Mouse (Mus musculus): ENCODE data around the gene Sftpd. TPM values are rescaled to one million over a fixed set of nuclear protein-coding genes. Genes with fewer than 3 reads are reported as not detected.

Gene Sftpd
- polyA plus RNA-seq, 1 experiment from 2014 or later = not detected

DNA sequence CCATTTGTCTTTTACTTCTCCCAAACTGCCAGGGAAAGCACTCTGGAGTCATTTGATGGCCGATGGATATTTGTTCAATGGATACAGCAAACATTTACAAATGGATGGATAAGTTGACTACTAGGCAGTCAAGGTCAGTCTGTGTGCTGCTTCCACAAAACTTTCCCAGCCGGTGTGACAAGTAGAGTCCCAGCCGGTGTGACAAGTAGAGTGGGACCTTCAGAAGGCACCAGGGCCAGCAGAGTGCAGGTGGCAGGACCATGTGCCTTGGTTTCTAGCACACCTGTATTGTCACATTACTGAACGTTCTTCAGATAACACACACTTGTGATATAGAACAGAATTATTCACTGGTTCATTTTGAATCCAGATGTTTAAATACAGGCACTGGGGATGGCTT, 24.9 kb downstream of the Sftpd start:
- 86% methylated on average over 4 of the region's 4 CpGs for WGBS
- no peaks in the 10 kb centered on the region for H3K36me3 ChIP-seq (ENCODE audit: control insufficient read depth, insufficient read depth, low read length)
- no peaks in the 10 kb centered on the region for H3K27me3 ChIP-seq (ENCODE audit: control insufficient read depth, insufficient read depth, low read length)
- H3K27ac ChIP-seq (ENCODE audit: low read depth, low read length) = no peak overlapping the region
- no peak overlapping the region for H3K4me3 ChIP-seq (ENCODE audit: low read depth, low read length)
- H3K4me2 ChIP-seq (ENCODE audit: low read depth) = no peak overlapping the region
- no peaks in the 10 kb centered on the region for H3K9me3 ChIP-seq (ENCODE audit: control insufficient read depth, low read length)
- DNase-seq (ENCODE audit: low spot score) (no peak), ATAC-seq (ENCODE audit: insufficient read depth, low FRiP score, low TSS enrichment) (no peak)
- no peak overlapping the region for H3K9ac ChIP-seq (ENCODE audit: low read length)
- no peaks in the 10 kb centered on the region for H3K4me1 ChIP-seq (ENCODE audit: control insufficient read depth, insufficient read depth, low read length)

DNA sequence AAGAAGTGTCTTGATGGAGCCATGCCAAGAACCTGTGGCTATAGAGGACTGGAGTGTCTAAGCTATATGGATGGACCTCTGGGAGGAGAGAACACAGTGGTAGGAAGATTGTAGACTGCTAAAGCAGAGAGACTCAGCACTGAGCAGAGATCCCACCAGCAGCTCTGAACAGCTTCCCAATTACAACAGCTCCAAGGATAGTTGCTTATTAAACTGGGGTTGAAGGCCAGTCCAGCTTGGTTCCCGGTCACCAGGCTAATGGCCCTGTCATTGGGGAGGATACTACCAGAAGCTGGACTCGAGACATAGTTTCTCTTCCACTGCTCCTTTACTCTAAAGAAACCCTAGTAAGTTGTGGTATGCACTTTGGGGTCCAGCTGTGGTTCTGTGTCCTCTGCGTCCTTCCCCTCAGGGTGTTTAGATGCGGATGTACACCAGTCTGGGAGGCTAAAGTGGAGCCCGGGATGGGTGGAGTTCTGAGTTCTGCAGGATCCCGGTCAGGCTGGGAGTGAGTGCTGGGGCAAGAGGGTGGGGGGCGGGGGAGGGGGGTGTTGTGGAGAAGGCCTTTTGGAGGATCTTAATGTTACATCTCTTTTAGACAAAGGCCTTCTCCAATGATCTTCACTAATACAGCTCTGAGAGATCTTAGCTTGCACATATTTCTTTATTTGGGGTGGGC, 33.6 kb downstream of the Sftpd start, which contains the start of gene Mbl1:
TSS of gene Mbl1 (plus strand) at position 239 of the 679 bp plus-strand sequence.
- no peaks in the 10 kb centered on the region for H3K4me1 ChIP-seq (ENCODE audit: control insufficient read depth, insufficient read depth, low read length)
- 88% methylated on average over 7 of the region's 7 CpGs for WGBS
- H3K27ac ChIP-seq (ENCODE audit: low read depth, low read length) = no peak within 1 kb of the TSS
- no peaks in the 10 kb centered on the region for H3K36me3 ChIP-seq (ENCODE audit: control insufficient read depth, insufficient read depth, low read length)
- H3K4me3 ChIP-seq (ENCODE audit: low read depth, low read length) = no peak within 1 kb of the TSS
- H3K27me3 ChIP-seq (ENCODE audit: control insufficient read depth, insufficient read depth, low read length) = no peaks in the 10 kb centered on the region
- ATAC-seq (ENCODE audit: insufficient read depth, low FRiP score, low TSS enrichment) = no peak
- no peaks in the 10 kb centered on the region for H3K9me3 ChIP-seq (ENCODE audit: control insufficient read depth, low read length)
- H3K9ac ChIP-seq (ENCODE audit: low read length) = no peak within 1 kb of the TSS
- no peak for DNase-seq (ENCODE audit: low spot score)
- no peak within 1 kb of the TSS for H3K4me2 ChIP-seq (ENCODE audit: low read depth)

DNA sequence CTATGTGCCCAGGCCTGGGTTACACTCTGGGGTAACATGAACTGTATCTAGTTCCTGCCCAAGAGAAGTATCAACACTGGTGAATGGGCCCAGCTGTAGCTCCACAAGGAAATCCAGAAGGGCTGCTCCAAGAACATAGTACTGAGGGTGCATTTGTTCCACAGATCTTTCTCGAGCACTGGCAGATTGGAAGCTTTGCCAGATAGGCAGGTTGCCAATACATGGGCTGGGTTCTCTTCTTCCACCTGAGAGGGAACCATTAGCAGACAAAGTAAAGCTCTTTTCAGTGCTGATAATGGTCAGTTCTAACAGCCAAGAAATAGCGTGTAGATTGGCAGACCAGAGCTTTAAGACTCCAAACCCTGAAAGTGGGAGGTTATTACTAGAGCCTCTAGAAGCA, 37.6 kb downstream of the Sftpd start:
- no peaks in the 10 kb centered on the region for H3K9me3 ChIP-seq (ENCODE audit: control insufficient read depth, low read length)
- no peak for DNase-seq (ENCODE audit: low spot score)

DNA sequence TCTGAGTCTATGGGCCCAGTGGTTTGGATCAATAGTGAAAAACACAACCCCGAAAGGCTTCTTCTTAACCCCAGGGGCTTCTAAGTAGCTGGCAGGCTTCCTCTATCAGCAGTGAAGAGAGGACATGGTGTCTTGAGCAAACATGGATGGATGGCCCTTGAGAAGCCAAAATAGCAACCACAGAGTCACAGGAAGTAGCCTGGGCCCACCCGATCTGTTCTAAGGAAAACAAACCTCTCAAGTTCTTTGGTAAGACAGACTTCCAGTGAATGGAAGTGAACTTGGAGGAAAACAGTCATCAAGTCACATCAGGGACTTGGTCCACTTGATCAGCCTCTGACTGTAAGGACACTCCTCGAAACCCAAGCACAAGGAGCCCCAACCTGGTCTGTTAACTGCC, 38.0 kb downstream of the Sftpd start:
- DNase-seq (ENCODE audit: low spot score) = no peak
- Histone ChIP-seq H3K4me2 (ENCODE audit: low read depth) (no peak overlapping the region), H3K9me3 (ENCODE audit: control insufficient read depth, low read length) (no peaks in the 10 kb centered on the region), H3K27me3 (ENCODE audit: control insufficient read depth, insufficient read depth, low read length) (no peaks in the 10 kb centered on the region), H3K36me3 (ENCODE audit: control insufficient read depth, insufficient read depth, low read length) (no peaks in the 10 kb centered on the region), H3K27ac (ENCODE audit: low read depth, low read length) (no peak overlapping the region), H3K9ac (ENCODE audit: low read length) (no peak overlapping the region), H3K4me3 (ENCODE audit: low read depth, low read length) (no peak overlapping the region), H3K4me1 (ENCODE audit: control insufficient read depth, insufficient read depth, low read length) (no peaks in the 10 kb centered on the region)
- ATAC-seq (ENCODE audit: insufficient read depth, low FRiP score, low TSS enrichment) = no peak
- WGBS = 76% methylated on average over 3 of the region's 3 CpGs

More for the DNA sequence above, 37.6 kb downstream of the Sftpd start:
- H3K4me3 ChIP-seq (ENCODE audit: low read depth, low read length) = no peak overlapping the region
- no peaks in the 10 kb centered on the region for H3K4me1 ChIP-seq (ENCODE audit: control insufficient read depth, insufficient read depth, low read length)
- no peak overlapping the region for H3K27ac ChIP-seq (ENCODE audit: low read depth, low read length)
- no peaks in the 10 kb centered on the region for H3K27me3 ChIP-seq (ENCODE audit: control insufficient read depth, insufficient read depth, low read length)
- WGBS = 85% methylated on average over 2 of the region's 2 CpGs
- H3K9ac ChIP-seq (ENCODE audit: low read length) = no peak overlapping the region
- H3K36me3 ChIP-seq (ENCODE audit: control insufficient read depth, insufficient read depth, low read length) = no peaks in the 10 kb centered on the region
- no peak for ATAC-seq (ENCODE audit: insufficient read depth, low FRiP score, low TSS enrichment)
- H3K4me2 ChIP-seq (ENCODE audit: low read depth) = no peak overlapping the region

DNA sequence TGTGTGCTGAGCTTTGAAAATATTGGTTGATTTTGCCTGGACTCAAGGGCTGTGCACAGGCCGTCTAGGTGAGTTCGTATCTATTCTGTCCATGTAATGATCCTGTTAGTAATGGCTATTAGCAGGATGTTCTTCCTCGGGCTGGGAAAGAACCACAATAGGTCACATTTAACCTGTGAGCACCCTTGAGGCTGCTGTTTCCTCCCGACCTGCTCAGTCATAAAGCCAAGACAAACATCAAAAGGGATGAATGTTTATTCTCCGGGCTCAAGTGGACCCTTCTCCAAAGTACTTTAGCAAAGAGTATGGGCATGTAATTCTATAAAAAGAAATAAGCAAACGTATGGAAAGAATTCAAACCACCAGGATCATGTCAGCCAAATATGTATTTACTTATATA, 38.9 kb downstream of the Sftpd start:
- no peak overlapping the region for H3K4me3 ChIP-seq (ENCODE audit: low read depth, low read length)
- WGBS = 78% methylated on average over 6 of the region's 6 CpGs
- no peaks in the 10 kb centered on the region for H3K27me3 ChIP-seq (ENCODE audit: control insufficient read depth, insufficient read depth, low read length)

DNA sequence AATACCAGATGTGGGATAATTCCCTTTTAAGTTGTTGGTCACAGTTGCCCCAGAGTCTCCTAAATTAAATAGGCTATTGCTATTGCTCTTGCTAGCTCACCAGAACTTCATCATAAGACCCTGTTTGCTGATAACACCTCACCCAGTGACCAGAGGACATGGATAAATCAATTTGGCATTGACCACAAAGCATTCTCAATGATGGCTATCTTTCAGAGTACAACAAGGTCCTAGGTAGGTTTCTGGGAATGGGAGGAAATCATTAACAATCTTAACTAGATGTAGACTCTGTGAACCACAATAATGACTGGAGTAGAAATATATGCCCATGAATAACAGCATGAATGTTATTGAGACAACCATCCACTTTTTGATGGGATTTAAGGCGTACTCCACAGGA, 44.3 kb downstream of the Sftpd start:
- no peaks in the 10 kb centered on the region for H3K9me3 ChIP-seq (ENCODE audit: control insufficient read depth, low read length)
- H3K4me2 ChIP-seq (ENCODE audit: low read depth) = no peak overlapping the region
- ATAC-seq (ENCODE audit: insufficient read depth, low FRiP score, low TSS enrichment) (no peak), DNase-seq (ENCODE audit: low spot score) (no peak)
- H3K9ac ChIP-seq (ENCODE audit: low read length) = no peak overlapping the region
- no peak overlapping the region for H3K4me3 ChIP-seq (ENCODE audit: low read depth, low read length)
- H3K27me3 ChIP-seq (ENCODE audit: control insufficient read depth, insufficient read depth, low read length) = no peaks in the 10 kb centered on the region
- H3K36me3 ChIP-seq (ENCODE audit: control insufficient read depth, insufficient read depth, low read length) = no peaks in the 10 kb centered on the region
- H3K4me1 ChIP-seq (ENCODE audit: control insufficient read depth, insufficient read depth, low read length) = no peaks in the 10 kb centered on the region
- H3K27ac ChIP-seq (ENCODE audit: low read depth, low read length) = no peak overlapping the region
- 91% methylated on average over 1 of the region's 1 CpGs for WGBS

More for the DNA sequence above, 38.9 kb downstream of the Sftpd start:
- no peaks in the 10 kb centered on the region for H3K9me3 ChIP-seq (ENCODE audit: control insufficient read depth, low read length)
- ATAC-seq (ENCODE audit: insufficient read depth, low FRiP score, low TSS enrichment) (no peak), DNase-seq (ENCODE audit: low spot score) (no peak)
- no peak overlapping the region for H3K4me2 ChIP-seq (ENCODE audit: low read depth)
- no peaks in the 10 kb centered on the region for H3K36me3 ChIP-seq (ENCODE audit: control insufficient read depth, insufficient read depth, low read length)
- no peaks in the 10 kb centered on the region for H3K4me1 ChIP-seq (ENCODE audit: control insufficient read depth, insufficient read depth, low read length)
- H3K27ac ChIP-seq (ENCODE audit: low read depth, low read length) = no peak overlapping the region
- no peak overlapping the region for H3K9ac ChIP-seq (ENCODE audit: low read length)

DNA sequence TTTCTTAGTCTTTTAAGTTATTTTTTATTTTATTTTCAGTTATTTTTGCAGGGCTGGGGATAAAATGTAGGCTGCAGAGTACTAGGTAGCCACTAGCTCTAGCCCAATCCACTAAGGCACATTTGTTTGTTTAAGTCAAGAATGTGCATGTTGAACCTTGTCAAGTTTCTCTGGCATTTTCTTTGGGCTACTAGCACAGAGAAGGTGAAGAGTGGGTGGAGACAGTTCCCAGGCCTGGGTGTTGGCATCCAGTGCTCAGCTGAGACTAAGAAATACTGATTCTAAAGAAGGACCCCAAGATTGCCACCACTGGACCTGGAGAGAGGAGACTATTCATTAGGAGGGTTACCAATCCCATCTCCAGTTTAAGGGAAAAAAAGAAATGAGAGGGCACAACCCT, 47.9 kb downstream of the Sftpd start:
- Histone ChIP-seq H3K4me1 (ENCODE audit: control insufficient read depth, insufficient read depth, low read length) (no peaks in the 10 kb centered on the region), H3K27me3 (ENCODE audit: control insufficient read depth, insufficient read depth, low read length) (no peaks in the 10 kb centered on the region)

DNA sequence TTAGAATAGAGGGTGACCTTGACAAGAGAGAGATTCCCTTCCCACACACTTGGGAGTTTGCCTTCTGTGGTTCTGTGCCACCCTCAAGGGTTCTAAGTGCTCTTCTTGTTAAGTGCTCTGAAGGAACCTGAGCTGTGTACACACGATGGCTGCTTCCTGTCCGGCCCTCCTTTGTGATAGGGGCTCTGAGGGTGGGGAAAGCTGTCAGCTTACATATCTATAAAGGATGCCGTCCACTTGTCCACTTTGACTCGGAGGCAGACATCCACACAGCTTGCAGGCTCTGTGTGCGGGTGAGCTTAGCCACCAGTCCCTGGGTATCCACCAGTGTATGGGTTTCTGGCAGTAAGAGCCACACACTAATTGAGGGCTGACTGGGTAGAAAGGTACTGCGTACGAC, 53.4 kb downstream of the Sftpd start, which contains the start of gene Sftpa1:
TSS of gene Sftpa1 (plus strand) at position 243 of the 400 bp plus-strand sequence.
- Histone ChIP-seq H3K9ac (ENCODE audit: low read length) (no peak within 1 kb of the TSS), H3K27ac (ENCODE audit: low read depth, low read length) (no peak within 1 kb of the TSS), H3K27me3 (ENCODE audit: control insufficient read depth, insufficient read depth, low read length) (no peaks in the 10 kb centered on the region), H3K4me1 (ENCODE audit: control insufficient read depth, insufficient read depth, low read length) (no peaks in the 10 kb centered on the region), H3K9me3 (ENCODE audit: control insufficient read depth, low read length) (no peaks in the 10 kb centered on the region), H3K36me3 (ENCODE audit: control insufficient read depth, insufficient read depth, low read length) (no peaks in the 10 kb centered on the region), H3K4me2 (ENCODE audit: low read depth) (no peak within 1 kb of the TSS), H3K4me3 (ENCODE audit: low read depth, low read length) (no peak within 1 kb of the TSS)
- ATAC-seq (ENCODE audit: insufficient read depth, low FRiP score, low TSS enrichment) = no peak
- 89% methylated on average over 7 of the region's 7 CpGs for WGBS
- no peak for DNase-seq (ENCODE audit: low spot score)

More for the DNA sequence above, 47.9 kb downstream of the Sftpd start:
- Histone ChIP-seq H3K27ac (ENCODE audit: low read depth, low read length) (no peak overlapping the region), H3K4me2 (ENCODE audit: low read depth) (no peak overlapping the region), H3K4me3 (ENCODE audit: low read depth, low read length) (no peak overlapping the region), H3K9ac (ENCODE audit: low read length) (no peak overlapping the region), H3K36me3 (ENCODE audit: control insufficient read depth, insufficient read depth, low read length) (no peaks in the 10 kb centered on the region), H3K9me3 (ENCODE audit: control insufficient read depth, low read length) (no peaks in the 10 kb centered on the region)
- ATAC-seq (ENCODE audit: insufficient read depth, low FRiP score, low TSS enrichment) = no peak
- DNase-seq (ENCODE audit: low spot score) = no peak

DNA sequence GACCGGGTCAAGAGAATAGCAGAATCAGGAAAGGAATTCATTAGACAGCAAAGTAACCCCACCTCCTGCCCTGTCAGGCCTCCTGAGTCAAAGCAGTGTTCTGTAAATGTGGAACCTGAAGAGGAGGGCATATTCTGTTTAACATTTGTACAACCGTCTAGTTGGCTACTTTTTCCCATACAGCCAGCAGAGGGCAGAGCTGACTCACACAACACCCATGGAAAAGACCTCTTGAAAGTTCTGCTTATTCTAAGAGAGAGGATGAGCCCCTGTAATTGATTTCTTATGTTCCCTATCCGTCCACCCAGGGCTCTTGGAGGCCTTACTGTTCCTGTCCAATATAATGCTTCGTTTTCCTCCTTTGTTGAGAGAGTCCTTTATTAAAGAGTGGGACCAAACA, 57.0 kb downstream of the Sftpd start:
- Histone ChIP-seq H3K27ac (ENCODE audit: low read depth, low read length) (no peak overlapping the region), H3K9ac (ENCODE audit: low read length) (no peak overlapping the region), H3K4me1 (ENCODE audit: control insufficient read depth, insufficient read depth, low read length) (no peaks in the 10 kb centered on the region), H3K9me3 (ENCODE audit: control insufficient read depth, low read length) (no peaks in the 10 kb centered on the region), H3K4me2 (ENCODE audit: low read depth) (no peak overlapping the region), H3K27me3 (ENCODE audit: control insufficient read depth, insufficient read depth, low read length) (no peaks in the 10 kb centered on the region), H3K36me3 (ENCODE audit: control insufficient read depth, insufficient read depth, low read length) (no peaks in the 10 kb centered on the region), H3K4me3 (ENCODE audit: low read depth, low read length) (no peak overlapping the region)
- 17% methylated on average over 4 of the region's 4 CpGs for WGBS
- DNase-seq (ENCODE audit: low spot score) (no peak), ATAC-seq (ENCODE audit: insufficient read depth, low FRiP score, low TSS enrichment) (no peak)

Measured in neural tube, embryonic 11.5 days (tissue).